Mouse (Mus musculus) bone marrow macrophage, adult 2 months (primary cell): ENCODE data around the gene Fam222b.

Experiments used
- CTCF ChIP-seq: IDR thresholded peaks from 2 replicates; pipeline ENCODE4 v1.5.1; 2012; ENCODE audit warnings: low read depth, mild to moderate bottlenecking, low read length, moderate library complexity
- POLR2A ChIP-seq: IDR thresholded peaks from 2 replicates; pipeline ENCODE4 v1.6.1; 2012; ENCODE audit warnings: mild to moderate bottlenecking, low read depth, low read length, borderline replicate concordance

DNA sequence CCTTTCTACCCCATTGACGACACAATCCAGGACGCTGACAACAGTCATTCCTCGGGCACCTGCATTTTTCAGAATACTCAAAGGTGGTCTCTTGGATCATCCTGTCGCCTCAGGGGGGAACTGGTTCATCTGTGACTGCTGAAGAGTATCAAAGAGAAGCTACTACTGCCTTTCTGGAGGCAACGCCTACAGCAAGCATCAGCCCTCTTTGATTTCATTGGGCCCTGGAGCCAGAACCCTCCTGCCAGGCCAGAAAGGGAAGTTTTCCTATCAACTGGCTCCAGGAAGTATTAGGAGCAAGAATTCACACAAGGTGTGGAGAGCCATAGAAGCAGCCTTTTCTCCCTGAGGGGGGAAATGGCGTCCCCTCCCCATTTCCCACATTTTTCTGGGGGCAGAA, 72.2 kb downstream of the Fam222b start:
- TF ChIP-seq CTCF: no peak
- no peak for TF ChIP-seq POLR2A
